Mouse (Mus musculus) testis, adult 2 months (tissue): ENCODE measurements around the gene Hist1h1c.
A peak's percentile ranks its signal among the peaks of the same experiment; 100 is the strongest.

ENCODE experiments used
- CTCF ChIP-seq: fragments of 200-500 bp; IDR thresholded peaks from 2 replicates; pipeline ENCODE4 v1.5.1; 2012; ENCODE audit warnings: low read depth, mild to moderate bottlenecking, inconsistent platforms, low read length, moderate library complexity; ENCODE audit not compliant: control insufficient read depth, insufficient read depth, insufficient replicate concordance
- POLR2A ChIP-seq: fragments of 200-500 bp; IDR thresholded peaks from 2 replicates; pipeline ENCODE4 v1.6.1; 2012; ENCODE audit warnings: low read depth, mild to moderate bottlenecking, inconsistent platforms, low read length, moderate library complexity; ENCODE audit not compliant: control insufficient read depth

GRCm38 (mm10) chr13:23760972-23761864 lies 22.6 kb downstream of the Hist1h1c start, which contains the start of gene Hist1h4a:
- TF ChIP-seq CTCF (no peak), POLR2A (peak; percentile 51; the same call in 1 of the 2 replicates)
